Mouse (Mus musculus): ENCODE data around the gene Pdk3. TPM values are rescaled to one million over a fixed set of nuclear protein-coding genes. Genes with fewer than 3 reads are reported as not detected.
A peak's percentile ranks its signal among the peaks of the same experiment; 100 is the strongest.

The Pdk3 gene
- polyA plus RNA-seq (2014; fragmentation: Nextera tagmentation; extraction: Ambion mirVana): 32.9 and 35.5 TPM in 2 replicates

GRCm38 (mm10) chrX:93831561-93832336 lies at the start of gene Pdk3:
Pdk3 (minus strand) TSS chrX:93832201.
- ATAC-seq: peak; percentile 98
- Histone ChIP-seq H3K9ac (ENCODE audit: low read length) (peak within 1 kb of the TSS; percentile 66), H3K36me3 (ENCODE audit: control insufficient read depth, insufficient read depth, low read length) (no peaks in the 10 kb centered on the region), H3K9me3 (replicated peaks; ENCODE audit: control insufficient read depth, low read length) (no peaks in the 10 kb centered on the region), H3K27me3 (replicated peaks; ENCODE audit: control insufficient read depth, insufficient read depth, low read length) (no peaks in the 10 kb centered on the region), H3K4me3 (ENCODE audit: low read depth, low read length) (peak within 1 kb of the TSS; percentile 48), H3K4me1 (ENCODE audit: control insufficient read depth, insufficient read depth, low read length) (no peaks in the 10 kb centered on the region), H3K27ac (ENCODE audit: low read depth, low read length) (peak within 1 kb of the TSS; percentile 58; the same call in 1 of the 2 replicates), H3K4me2 (ENCODE audit: low read length) (peak within 1 kb of the TSS; percentile 57)
- peak; percentile 90 for DNase-seq (ENCODE audit: low spot score)
- WGBS: 38% methylated on average over 55 of the region's 68 CpGs

GRCm38 (mm10) chrX:93877634-93878016 lies 45.6 kb upstream of the Pdk3 start:
- no peak for DNase-seq (ENCODE audit: low spot score)
- H3K9me3 ChIP-seq (replicated peaks; ENCODE audit: control insufficient read depth, low read length): no peaks in the 10 kb centered on the region
- no peaks in the 10 kb centered on the region for H3K27me3 ChIP-seq (replicated peaks; ENCODE audit: control insufficient read depth, insufficient read depth, low read length)
- no peak overlapping the region for H3K4me2 ChIP-seq (ENCODE audit: low read length)
- WGBS: 81% methylated on average over 3 of the region's 3 CpGs
- H3K9ac ChIP-seq (ENCODE audit: low read length): no peak overlapping the region
- H3K4me1 ChIP-seq (ENCODE audit: control insufficient read depth, insufficient read depth, low read length): no peaks in the 10 kb centered on the region
- H3K36me3 ChIP-seq (ENCODE audit: control insufficient read depth, insufficient read depth, low read length): no peaks in the 10 kb centered on the region
- H3K27ac ChIP-seq (ENCODE audit: low read depth, low read length): no peak overlapping the region
- no peak for ATAC-seq
- H3K4me3 ChIP-seq (ENCODE audit: low read depth, low read length): no peak overlapping the region

GRCm38 (mm10) chrX:93876981-93877633 lies 45.1 kb upstream of the Pdk3 start:
- 81% methylated on average over 7 of the region's 7 CpGs for WGBS
- H3K27me3 ChIP-seq (replicated peaks; ENCODE audit: control insufficient read depth, insufficient read depth, low read length): no peaks in the 10 kb centered on the region
- DNase-seq (ENCODE audit: low spot score): no peak

GRCm38 (mm10) chrX:93863393-93863792 lies 31.4 kb upstream of the Pdk3 start:
- no peak for ATAC-seq

More at GRCm38 (mm10) chrX:93876981-93877633, 45.1 kb upstream of the Pdk3 start:
- ATAC-seq: no peak
- Histone ChIP-seq H3K36me3 (ENCODE audit: control insufficient read depth, insufficient read depth, low read length) (no peaks in the 10 kb centered on the region), H3K4me3 (ENCODE audit: low read depth, low read length) (no peak overlapping the region), H3K9me3 (replicated peaks; ENCODE audit: control insufficient read depth, low read length) (no peaks in the 10 kb centered on the region), H3K4me2 (ENCODE audit: low read length) (no peak overlapping the region), H3K9ac (ENCODE audit: low read length) (no peak overlapping the region), H3K4me1 (ENCODE audit: control insufficient read depth, insufficient read depth, low read length) (no peaks in the 10 kb centered on the region), H3K27ac (ENCODE audit: low read depth, low read length) (no peak overlapping the region)

GRCm38 (mm10) chrX:93862525-93863086 lies 30.6 kb upstream of the Pdk3 start:
- Histone ChIP-seq H3K4me1 (ENCODE audit: control insufficient read depth, insufficient read depth, low read length) (no peaks in the 10 kb centered on the region), H3K27me3 (replicated peaks; ENCODE audit: control insufficient read depth, insufficient read depth, low read length) (no peaks in the 10 kb centered on the region), H3K27ac (ENCODE audit: low read depth, low read length) (no peak overlapping the region), H3K4me3 (ENCODE audit: low read depth, low read length) (no peak overlapping the region), H3K9ac (ENCODE audit: low read length) (no peak overlapping the region), H3K4me2 (ENCODE audit: low read length) (no peak overlapping the region), H3K9me3 (replicated peaks; ENCODE audit: control insufficient read depth, low read length) (no peaks in the 10 kb centered on the region), H3K36me3 (ENCODE audit: control insufficient read depth, insufficient read depth, low read length) (no peaks in the 10 kb centered on the region)
- ATAC-seq (no peak), DNase-seq (ENCODE audit: low spot score) (peak; percentile 0)
- 79% methylated on average over 4 of the region's 4 CpGs for WGBS

More at GRCm38 (mm10) chrX:93863393-93863792, 31.4 kb upstream of the Pdk3 start:
- no peak overlapping the region for H3K27ac ChIP-seq (ENCODE audit: low read depth, low read length)
- WGBS: 58% methylated on average over 2 of the region's 2 CpGs
- H3K9ac ChIP-seq (ENCODE audit: low read length): no peak overlapping the region
- no peak overlapping the region for H3K4me3 ChIP-seq (ENCODE audit: low read depth, low read length)
- DNase-seq (ENCODE audit: low spot score): no peak
- H3K4me1 ChIP-seq (ENCODE audit: control insufficient read depth, insufficient read depth, low read length): no peaks in the 10 kb centered on the region
- H3K36me3 ChIP-seq (ENCODE audit: control insufficient read depth, insufficient read depth, low read length): no peaks in the 10 kb centered on the region
- no peak overlapping the region for H3K4me2 ChIP-seq (ENCODE audit: low read length)
- no peaks in the 10 kb centered on the region for H3K27me3 ChIP-seq (replicated peaks; ENCODE audit: control insufficient read depth, insufficient read depth, low read length)
- no peaks in the 10 kb centered on the region for H3K9me3 ChIP-seq (replicated peaks; ENCODE audit: control insufficient read depth, low read length)

- H3K4me1 ChIP-seq (ENCODE audit: control insufficient read depth, insufficient read depth, low read length): no peaks in the 10 kb centered on the region
- no peak overlapping the region for H3K27ac ChIP-seq (ENCODE audit: low read depth, low read length)
- DNase-seq (ENCODE audit: low spot score) (no peak), ATAC-seq (no peak)
- H3K4me2 ChIP-seq (ENCODE audit: low read length): no peak overlapping the region
- no peak overlapping the region for H3K9ac ChIP-seq (ENCODE audit: low read length)
- 72% methylated on average over 3 of the region's 3 CpGs for WGBS
- no peaks in the 10 kb centered on the region for H3K27me3 ChIP-seq (replicated peaks; ENCODE audit: control insufficient read depth, insufficient read depth, low read length)
- H3K4me3 ChIP-seq (ENCODE audit: low read depth, low read length): no peak overlapping the region
- no peaks in the 10 kb centered on the region for H3K9me3 ChIP-seq (replicated peaks; ENCODE audit: control insufficient read depth, low read length)
- no peaks in the 10 kb centered on the region for H3K36me3 ChIP-seq (ENCODE audit: control insufficient read depth, insufficient read depth, low read length)
Observed at GRCm38 (mm10) chrX:93857756-93858155, 25.8 kb upstream of the Pdk3 start.

GRCm38 (mm10) chrX:93832337-93832884 lies 410 bp upstream of the Pdk3 start:
- no peaks in the 10 kb centered on the region for H3K27me3 ChIP-seq (replicated peaks; ENCODE audit: control insufficient read depth, insufficient read depth, low read length)
- DNase-seq (ENCODE audit: low spot score): no peak
- H3K4me2 ChIP-seq (ENCODE audit: low read length): peak overlapping the region; percentile 57
- H3K4me3 ChIP-seq (ENCODE audit: low read depth, low read length): peak overlapping the region; percentile 48
- H3K9me3 ChIP-seq (replicated peaks; ENCODE audit: control insufficient read depth, low read length): no peaks in the 10 kb centered on the region
- ATAC-seq: no peak; the same call in 1 of the 2 replicates
- no peaks in the 10 kb centered on the region for H3K4me1 ChIP-seq (ENCODE audit: control insufficient read depth, insufficient read depth, low read length)
- 0 out of 2 replicates have a peak overlapping the region, but pooled peaks have one; percentile 58 for H3K27ac ChIP-seq (ENCODE audit: low read depth, low read length)
- H3K9ac ChIP-seq (ENCODE audit: low read length): peak overlapping the region; percentile 66
- H3K36me3 ChIP-seq (ENCODE audit: control insufficient read depth, insufficient read depth, low read length): no peaks in the 10 kb centered on the region
- 52% methylated on average over 14 of the region's 14 CpGs for whole genome bisulfite sequencing

- Histone ChIP-seq H3K4me2 (ENCODE audit: low read length) (no peak overlapping the region), H3K4me1 (ENCODE audit: control insufficient read depth, insufficient read depth, low read length) (no peaks in the 10 kb centered on the region), H3K27ac (ENCODE audit: low read depth, low read length) (no peak overlapping the region), H3K9me3 (replicated peaks; ENCODE audit: control insufficient read depth, low read length) (no peaks in the 10 kb centered on the region), H3K9ac (ENCODE audit: low read length) (no peak overlapping the region), H3K4me3 (ENCODE audit: low read depth, low read length) (no peak overlapping the region), H3K27me3 (replicated peaks; ENCODE audit: control insufficient read depth, insufficient read depth, low read length) (no peaks in the 10 kb centered on the region), H3K36me3 (ENCODE audit: control insufficient read depth, insufficient read depth, low read length) (no peaks in the 10 kb centered on the region)
- ATAC-seq (no peak), DNase-seq (ENCODE audit: low spot score) (no peak)
- WGBS: 83% methylated on average over 2 of the region's 2 CpGs
Observed at GRCm38 (mm10) chrX:93825787-93826186, 6.2 kb downstream of the Pdk3 start.

Measured in forebrain, embryonic 14.5 days (tissue).